Mouse (Mus musculus) layer of hippocampus, adult 9-11 months (tissue): ENCODE results near the gene Glb1l2.

Source experiments
- DNase-seq: peaks from one replicate; pipeline ENCODE4 v3.0.0; 2022

The Glb1l2 gene

GRCm38 (mm10) chr9:26805935-26806666 lies at the start of gene Glb1l2:
Gene Glb1l2, minus strand, starts transcription at chr9:26806468.
- peak; percentile 90 for DNase-seq

- DNase-seq = no peak
Observed at GRCm38 (mm10) chr9:26831089-26831488, 24.8 kb upstream of the Glb1l2 start.

- DNase-seq = no peak
Observed at GRCm38 (mm10) chr9:26819942-26820341, 13.7 kb upstream of the Glb1l2 start.

GRCm38 (mm10) chr9:26808735-26809134 lies 2.5 kb upstream of the Glb1l2 start:
- DNase-seq = no peak

GRCm38 (mm10) chr9:26804321-26804720 lies 1.9 kb downstream of the Glb1l2 start:
- DNase-seq = no peak

- DNase-seq = no peak
Observed at GRCm38 (mm10) chr9:26800357-26800756, 5.9 kb downstream of the Glb1l2 start.

GRCm38 (mm10) chr9:26798731-26799130 lies 7.5 kb downstream of the Glb1l2 start:
- DNase-seq = no peak

- no peak for DNase-seq
Observed at GRCm38 (mm10) chr9:26798205-26798604, 8.1 kb downstream of the Glb1l2 start.

GRCm38 (mm10) chr9:26792829-26793228 lies 13.4 kb downstream of the Glb1l2 start:
- no peak for DNase-seq

GRCm38 (mm10) chr9:26783414-26783975 lies 22.8 kb downstream of the Glb1l2 start:
- DNase-seq = peak; percentile 59

- DNase-seq = no peak
Observed at GRCm38 (mm10) chr9:26778421-26778820, 27.8 kb downstream of the Glb1l2 start.

GRCm38 (mm10) chr9:26776122-26776902 lies 30.0 kb downstream of the Glb1l2 start:
- peak; percentile 60 for DNase-seq

- no peak for DNase-seq
Observed at GRCm38 (mm10) chr9:26775700-26776099, 30.6 kb downstream of the Glb1l2 start.

- no peak for DNase-seq
Observed at GRCm38 (mm10) chr9:26768181-26768580, 38.1 kb downstream of the Glb1l2 start.

GRCm38 (mm10) chr9:26762477-26762876 lies 43.8 kb downstream of the Glb1l2 start:
- no peak for DNase-seq

- no peak for DNase-seq
Observed at GRCm38 (mm10) chr9:26760576-26760975, 45.7 kb downstream of the Glb1l2 start.

GRCm38 (mm10) chr9:26760081-26760480 lies 46.2 kb downstream of the Glb1l2 start:
- DNase-seq = peak; percentile 68

GRCm38 (mm10) chr9:26748893-26749292 lies 57.4 kb downstream of the Glb1l2 start:
- DNase-seq = no peak

GRCm38 (mm10) chr9:26747121-26747520 lies 59.1 kb downstream of the Glb1l2 start:
- DNase-seq = no peak

- peak; percentile 75 for DNase-seq
Observed at GRCm38 (mm10) chr9:26742817-26743216, 63.5 kb downstream of the Glb1l2 start.

- DNase-seq = peak; percentile 38
Observed at GRCm38 (mm10) chr9:26737116-26737515, 69.2 kb downstream of the Glb1l2 start.

- DNase-seq = peak; percentile 39
Observed at GRCm38 (mm10) chr9:26733986-26734385, 72.3 kb downstream of the Glb1l2 start.

GRCm38 (mm10) chr9:26733206-26733891 lies 72.9 kb downstream of the Glb1l2 start, which contains the start of gene B3gat1:
Gene B3gat1, plus strand, starts transcription at chr9:26733728.
- peak; percentile 65 for DNase-seq
